Mouse (Mus musculus) left cerebral cortex, adult 11 months (tissue): ENCODE results near the gene Map2k3.

Experiments
- DNase-seq: peaks from one replicate; pipeline ENCODE4 v3.0.0; 2022; ENCODE audit warnings: low spot score

Map2k3 gene

DNA sequence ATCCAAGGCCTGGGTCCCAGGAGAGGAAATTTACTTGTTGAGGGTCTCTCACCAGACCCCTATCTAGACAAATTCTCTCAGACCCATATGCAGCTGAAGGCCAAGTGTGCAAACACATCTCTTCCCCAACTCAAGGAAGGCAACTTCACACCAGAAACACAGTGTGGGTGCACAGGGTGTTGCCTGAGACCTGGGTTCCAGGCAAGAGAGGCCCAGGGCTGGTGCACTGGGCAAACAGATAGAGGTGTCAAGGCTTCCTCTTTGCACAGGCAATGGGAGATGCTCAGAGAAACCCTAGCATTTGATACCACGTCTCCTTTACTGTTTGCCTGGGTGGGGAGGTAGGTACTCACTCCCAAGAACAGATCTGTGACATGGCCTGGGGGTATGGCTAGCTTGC lies 6.9 kb upstream of the Map2k3 start:
- DNase-seq: no peak

DNA sequence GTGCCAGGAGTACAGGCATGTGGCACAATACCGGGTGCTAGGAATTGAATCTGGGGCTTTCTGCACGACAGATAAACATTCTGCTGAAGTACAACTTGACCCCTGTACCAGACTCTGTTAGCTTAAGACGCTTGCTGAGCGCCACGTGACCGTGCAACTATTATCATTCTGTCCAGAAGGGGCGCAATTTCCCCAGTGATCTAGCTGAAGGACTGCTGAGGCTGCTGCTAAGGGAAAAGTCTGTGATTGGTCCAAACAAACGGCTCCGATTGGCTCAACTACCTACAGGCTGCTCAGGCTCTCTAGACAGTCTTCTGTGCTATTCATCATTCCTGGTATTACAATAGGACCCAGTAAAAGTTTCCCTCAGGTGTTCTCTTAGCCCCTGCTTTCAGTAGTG lies 4.6 kb upstream of the Map2k3 start:
- peak; percentile 81 for DNase-seq

DNA sequence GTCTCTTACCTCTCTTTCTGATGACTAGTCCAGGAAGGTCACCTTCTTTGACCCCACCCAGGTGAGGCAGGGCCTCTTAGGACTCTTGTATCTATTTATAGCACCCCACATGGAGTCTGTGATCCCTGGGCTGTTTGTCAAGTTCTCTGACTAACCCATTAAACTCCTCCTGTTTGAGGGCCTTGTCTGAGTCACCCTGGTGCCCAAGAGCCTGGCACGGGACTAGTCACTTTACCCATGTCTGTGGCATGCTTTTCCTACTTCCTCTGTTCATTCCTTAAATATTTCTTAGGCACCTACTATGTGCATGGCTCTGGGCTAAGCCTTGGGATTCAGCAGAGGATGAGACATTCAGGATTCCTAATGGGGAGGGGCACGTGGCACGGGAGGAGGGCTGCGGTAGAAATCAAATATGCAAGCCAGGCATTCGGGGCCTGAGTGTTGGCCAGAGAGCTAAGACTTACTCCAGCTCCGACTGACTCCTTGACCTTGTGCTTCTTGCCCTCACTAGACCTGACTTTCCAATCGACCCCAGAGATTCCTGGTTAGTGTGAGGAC lies 1.0 kb upstream of the Map2k3 start:
- no peak for DNase-seq

DNA sequence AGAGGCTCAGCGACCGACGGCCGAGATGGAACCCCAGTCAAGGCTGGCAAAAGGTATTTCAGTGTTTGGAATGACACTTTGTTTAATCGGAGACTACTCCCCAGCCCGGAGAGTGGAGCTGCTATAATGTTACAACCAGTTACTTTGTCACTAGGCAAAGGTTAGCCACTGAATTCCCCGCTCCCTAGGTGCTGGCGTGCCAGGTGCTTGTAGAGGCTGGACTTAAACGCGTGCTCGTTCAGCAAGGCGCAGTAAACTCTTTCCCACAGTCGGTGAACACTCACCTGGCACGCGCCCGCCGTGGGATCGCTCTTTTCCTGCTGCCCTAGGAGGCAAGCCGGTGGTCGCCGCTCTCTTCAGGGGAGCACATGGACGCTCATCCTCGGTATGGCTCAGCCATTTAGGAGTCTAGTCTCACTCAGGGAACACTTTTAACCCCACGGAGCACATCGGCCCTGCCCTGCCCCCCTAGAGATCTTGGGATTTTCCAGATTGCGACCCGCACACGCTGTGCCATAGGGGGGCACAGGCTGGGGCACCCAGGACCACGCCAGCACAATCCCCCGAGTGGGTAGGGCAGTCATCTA lies 458 bp upstream of the Map2k3 start:
- no peak for DNase-seq

DNA sequence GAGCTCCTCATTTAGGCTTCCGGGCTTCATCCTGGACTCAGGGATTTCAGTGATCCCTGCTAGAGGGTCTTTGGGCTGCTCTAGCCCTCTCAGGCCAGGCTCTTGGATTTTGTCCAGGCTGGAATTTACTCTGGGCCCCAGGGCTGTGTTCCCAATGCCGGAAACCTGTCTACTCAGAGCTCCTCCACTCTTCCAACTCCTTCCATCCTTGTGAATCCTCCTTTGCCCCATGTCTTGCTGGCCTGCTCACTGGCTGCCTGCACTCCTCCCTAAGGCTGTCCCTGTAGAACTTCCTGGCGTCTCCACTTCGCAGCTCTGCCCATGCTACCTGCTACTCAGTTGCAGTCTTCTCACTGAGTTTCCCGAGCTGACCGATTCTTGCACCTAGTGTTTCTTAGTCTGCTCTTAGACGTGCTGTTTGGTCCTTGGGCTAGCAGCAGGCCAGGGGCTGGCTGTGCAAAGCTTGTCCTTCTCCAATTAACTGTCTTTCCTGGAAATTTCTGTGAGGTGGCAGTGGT lies 729 bp downstream of the Map2k3 start:
- no peak for DNase-seq

DNA sequence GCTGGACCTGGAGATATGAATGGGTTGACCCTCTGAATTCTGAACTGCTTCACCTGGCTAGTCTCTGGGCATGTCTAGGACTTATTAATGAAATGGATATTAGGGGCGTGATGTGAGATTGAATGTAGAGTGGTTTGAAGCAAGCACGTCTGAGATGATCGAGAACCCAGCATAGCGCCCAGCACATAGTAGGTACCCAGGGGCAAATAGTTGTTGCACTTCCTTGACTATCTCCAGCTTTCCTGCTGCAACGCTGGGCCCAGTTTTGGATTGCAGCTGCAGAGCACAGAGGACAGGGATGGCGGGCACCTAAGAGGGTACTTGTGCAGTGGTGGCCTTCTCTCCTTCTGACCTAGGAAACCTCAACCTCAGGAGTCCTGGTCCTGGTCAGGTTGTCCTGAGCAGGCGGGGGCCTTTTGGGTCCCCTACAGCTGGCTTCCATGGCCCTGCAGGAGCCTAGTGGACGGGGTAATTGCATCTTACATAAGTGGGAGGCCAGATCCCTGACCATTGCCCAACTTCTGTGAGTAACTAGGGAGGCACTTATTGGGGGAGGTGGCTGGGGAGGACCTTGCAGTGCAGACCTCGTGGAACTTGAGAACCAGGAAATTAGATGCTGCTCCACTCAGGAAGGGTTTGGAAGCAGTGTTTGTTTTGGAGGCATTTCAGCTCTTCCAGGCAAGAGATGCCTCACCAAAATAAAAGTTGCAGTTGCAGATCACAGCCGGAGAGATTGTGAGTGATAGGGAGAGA lies 1.5 kb downstream of the Map2k3 start:
- DNase-seq: no peak

DNA sequence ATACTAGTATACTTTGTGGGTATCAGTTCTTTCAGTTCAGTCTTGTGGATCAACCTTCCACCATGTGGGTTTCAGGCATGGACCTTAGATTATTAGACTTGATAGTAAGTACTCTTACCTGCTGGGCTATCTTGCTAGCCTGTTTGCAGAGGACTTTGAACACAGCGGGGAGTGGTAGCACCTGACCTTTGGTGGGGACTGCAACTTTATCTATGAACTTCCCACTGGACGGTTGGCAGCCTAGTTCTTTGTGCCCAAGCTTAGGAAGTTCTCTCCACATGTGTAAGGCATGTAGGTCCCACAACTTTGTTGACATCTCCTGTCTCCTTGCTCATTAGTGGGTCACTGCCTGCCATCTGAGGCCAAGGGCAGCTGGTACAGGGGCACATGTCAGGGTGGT lies 3.0 kb downstream of the Map2k3 start:
- DNase-seq: no peak

DNA sequence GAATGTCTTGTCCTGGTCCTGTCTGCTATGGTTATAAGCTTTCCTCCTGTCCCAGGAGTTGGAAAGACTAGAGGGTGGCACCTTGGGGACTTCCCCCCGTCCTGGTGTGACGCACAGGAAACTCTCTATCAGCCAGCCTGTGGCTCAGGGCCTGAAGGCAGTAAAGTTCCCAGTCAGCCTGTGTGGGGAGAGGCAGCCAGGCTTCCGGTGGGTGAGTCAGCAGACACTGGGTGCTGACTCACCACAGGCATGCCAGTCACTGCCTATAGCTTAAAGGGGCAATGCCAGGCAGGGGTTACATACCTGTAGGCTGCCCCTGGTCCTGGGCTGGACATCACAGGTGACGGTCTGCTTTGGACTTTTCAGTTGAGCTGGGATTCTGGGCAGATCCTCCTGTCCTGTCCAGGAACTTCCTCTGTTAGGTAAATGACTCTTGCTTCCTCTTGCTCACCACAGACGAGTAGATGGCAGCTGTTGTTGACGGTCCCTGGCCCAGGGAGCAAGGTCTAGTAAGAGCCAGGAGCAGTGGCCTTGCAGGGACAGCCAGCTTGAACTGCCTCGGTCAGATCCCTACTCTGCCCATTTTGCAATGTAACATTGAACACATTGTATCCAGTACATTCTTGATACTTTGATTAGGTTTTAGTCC lies 3.6 kb downstream of the Map2k3 start:
- peak; percentile 55 for DNase-seq

DNA sequence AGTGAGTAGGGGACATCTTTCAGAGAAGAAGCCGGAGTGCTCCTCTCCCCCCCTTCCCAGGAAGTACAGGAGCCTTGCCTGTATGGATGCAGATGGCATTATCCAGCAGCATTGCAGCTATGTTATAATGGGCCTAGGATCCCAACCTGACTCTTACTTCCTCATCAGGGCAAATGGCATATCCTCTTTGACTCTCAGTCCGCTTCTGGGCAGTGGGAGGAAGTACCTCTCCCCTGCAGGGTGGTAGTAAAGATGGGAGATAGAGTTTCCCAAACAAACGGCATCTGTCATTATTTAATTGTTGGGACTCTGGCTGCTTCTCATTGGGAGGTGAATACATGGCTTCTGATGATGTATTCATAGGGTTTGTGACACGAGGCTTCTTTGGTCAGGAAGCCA lies 4.1 kb downstream of the Map2k3 start:
- no peak for DNase-seq

DNA sequence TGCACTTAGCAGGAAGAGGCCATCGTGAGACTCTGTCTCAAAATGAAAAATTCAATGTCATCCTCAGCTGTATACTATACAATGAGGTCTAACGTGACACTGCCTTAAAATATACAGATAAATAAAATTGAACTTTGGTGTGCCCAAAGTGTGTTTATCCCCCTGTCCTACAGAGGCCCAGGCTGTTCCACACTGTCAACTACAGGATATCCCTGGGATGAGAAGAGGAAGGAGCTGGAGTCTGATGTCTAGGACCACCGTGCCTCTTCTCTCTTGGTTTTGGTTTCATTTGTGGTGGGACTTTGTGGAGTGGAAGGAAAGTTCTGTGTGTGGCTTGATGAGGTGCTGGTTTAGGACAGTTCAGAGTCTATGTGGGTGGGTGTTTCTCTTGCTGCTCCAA lies 5.8 kb downstream of the Map2k3 start:
- DNase-seq: no peak

DNA sequence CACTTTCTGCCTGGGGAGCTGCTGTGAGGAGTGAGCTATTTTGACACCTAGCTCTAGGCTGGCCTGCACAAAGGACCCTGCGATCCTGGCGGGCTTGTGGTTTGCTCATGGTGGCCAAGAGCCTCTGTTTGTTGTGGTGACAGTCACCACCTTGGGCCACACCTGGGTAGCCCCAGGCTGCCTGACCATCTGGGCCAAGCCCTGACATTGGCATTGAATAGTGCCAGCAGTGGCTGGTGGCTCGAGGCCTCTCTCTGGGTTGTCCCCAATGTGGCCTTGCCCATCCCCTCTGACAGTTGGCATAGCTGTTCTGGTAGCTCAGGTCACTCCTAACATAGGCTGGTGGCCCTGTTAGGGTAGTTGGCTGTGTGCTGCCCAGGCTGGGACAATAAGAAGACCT lies 7.7 kb downstream of the Map2k3 start:
- no peak for DNase-seq

DNA sequence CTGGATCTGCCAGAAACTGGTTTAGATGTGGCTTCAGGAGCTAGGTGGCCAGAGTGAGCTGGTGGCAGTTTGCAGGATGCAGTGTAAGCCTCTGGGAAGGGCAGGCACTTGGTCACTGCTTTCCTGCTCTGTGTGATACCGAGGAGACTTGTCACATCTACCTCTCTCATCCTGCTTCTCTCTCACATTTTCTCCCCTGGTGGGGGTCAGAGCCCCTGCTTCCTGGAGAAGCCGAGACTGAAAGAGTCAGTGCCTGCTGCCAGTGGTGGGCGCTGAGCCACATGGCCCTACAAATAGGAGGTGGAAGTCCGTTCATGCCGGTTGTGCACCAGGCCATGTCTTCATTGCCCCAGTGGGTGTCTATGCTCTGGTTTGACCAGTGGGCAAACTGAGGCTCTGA lies 8.7 kb downstream of the Map2k3 start:
- DNase-seq: no peak

DNA sequence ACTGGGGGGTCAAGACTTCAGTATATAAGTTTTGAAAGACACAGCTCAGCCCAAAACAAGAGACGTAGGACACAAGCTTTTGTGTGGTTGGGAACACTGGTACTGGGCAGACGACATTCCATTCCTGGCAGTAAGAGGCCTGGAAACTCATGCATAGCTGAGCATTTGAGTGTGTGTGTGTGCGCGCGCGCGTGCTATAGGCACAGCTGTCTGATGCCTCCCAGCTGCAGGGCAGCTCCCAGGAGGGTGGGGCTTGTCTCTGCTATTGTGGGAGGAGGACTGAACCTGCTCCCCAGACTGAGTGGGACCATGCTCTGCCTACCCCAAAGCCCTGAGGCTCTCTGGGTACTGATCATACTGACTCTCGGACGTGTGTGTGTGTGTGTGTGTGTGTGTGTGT lies 9.5 kb downstream of the Map2k3 start:
- DNase-seq: no peak

DNA sequence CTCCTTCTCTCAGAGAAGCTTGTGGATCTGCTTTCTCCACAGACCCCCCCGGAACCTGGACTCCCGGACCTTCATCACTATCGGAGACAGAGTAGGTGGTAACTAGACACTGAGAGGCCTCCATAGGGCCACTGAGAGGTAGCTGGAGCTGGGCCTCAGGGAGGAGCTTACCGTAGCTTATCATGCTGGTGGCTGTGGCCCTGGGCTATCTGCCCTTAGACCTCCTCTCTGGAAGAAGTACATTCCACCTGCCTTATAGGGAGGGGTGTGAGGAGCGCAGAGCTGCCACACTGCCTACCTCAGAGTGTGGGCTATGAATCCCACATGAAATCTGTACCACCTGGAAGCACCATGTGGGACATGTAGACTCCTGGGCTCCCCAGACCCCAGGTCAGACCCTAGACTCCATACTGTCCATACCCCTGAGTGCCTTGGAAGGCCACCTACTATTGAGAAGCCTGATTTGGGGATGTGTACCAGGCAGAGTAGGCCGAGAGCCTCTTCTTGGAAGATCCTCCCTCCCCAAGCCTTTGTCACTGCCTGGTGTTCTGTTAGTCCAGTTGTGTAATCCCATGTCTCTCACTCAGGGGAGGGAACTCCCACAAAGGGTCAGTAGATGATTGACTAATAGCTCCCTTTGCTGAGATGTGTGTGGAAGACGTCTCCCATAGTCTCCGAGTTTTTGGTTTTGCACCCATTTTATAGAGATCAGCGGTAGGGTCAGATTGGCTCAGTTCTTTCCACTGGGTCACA lies 10.6 kb downstream of the Map2k3 start:
- no peak for DNase-seq

DNA sequence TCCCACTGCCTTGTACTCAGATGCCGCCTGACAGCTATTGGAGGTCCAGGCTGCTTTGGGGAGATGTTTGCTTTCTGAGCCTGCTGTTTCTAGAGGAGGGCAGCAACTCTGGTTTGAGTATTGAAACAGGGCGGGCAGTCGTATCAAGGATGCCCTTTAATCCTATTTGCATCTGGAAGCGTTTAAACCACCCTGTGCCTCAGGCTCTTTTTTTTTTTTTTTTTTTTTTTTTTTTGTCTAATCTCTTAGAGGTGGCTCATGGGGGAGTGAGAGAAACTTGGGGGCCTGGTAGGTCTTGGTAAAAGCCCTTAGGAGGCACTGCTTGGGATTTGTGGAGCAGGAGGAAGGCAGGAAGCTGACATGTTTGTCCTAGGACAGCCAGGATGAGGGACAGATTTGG lies 13.2 kb downstream of the Map2k3 start:
- no peak for DNase-seq

DNA sequence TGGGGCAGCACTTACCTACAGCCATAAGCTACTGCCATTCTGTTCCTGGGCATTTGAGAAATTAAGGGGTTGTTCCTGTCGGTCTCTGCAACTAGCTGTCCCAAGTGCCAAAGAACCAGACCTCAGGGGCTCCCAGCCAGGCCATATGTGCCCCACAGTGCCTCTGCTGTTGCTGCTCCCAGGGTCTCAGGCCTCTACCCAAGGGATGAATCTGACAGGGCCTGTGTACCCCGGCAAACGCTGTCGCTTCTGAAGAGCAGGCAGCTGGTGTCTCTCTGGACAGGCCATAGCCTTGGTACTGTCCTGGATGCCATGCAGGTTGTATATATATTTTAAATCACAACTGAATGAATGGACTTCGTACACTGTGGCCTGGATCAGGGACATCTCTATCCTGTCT lies 20.1 kb downstream of the Map2k3 start:
- DNase-seq: no peak

DNA sequence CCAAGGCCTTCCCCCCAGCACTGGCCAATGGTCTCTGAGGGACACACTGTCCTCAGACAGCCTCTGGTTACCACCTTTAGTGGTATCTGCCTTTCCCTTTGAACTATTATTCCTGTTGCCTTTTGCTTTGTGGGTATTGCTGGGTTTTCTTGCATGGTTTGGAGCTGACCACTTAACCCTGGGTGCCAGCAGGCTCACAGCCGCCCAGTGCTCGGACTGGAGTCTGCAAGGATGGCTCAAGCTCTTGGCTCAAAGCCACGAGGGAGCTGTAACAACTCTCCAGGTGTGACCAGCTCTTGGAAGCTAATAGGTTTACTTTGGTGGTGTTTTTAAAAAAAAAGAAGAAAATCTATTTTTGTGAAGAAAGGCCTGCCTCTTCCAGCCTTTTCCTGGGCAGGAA lies 20.5 kb downstream of the Map2k3 start:
- no peak for DNase-seq

DNA sequence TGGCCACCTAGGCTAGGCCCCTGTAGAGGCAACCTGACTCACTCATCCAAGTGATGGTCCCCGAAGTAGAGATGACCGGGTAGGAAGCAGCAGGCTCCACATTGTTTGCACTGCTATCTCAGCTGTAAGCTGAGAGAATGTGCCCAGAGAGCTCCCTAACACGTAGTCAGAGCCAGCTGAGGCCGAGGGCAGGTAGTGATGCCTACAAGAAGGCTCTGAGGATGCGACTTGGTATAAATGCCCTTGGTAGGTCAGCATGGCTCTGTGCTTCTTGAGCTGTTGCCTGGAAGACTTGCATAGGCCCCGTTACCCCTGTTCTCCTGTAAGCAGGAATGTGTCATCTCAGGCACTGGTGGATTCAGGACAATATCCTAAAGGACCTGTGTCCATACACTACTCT lies 21.2 kb downstream of the Map2k3 start:
- DNase-seq: no peak

DNA sequence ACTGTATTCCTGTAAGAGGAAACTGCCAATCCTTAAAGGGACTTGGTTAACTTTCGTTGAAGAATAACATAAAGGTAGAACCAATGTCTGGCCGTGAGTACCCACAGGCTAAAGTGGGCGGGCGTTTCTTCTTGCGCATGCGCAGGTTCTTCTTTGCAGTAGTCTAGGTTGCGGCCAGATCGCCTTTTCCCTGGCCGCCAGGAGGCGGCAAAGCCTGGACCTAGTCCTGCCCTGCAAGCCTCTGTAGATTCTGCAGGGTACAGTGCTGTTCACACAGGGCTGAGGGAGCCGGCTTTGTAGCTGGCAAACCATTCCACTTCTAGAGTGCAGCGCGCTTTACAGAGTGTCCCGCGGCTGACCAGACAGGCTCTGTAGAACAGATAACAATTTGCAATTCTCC lies 22.0 kb downstream of the Map2k3 start:
- peak; percentile 80 for DNase-seq

DNA sequence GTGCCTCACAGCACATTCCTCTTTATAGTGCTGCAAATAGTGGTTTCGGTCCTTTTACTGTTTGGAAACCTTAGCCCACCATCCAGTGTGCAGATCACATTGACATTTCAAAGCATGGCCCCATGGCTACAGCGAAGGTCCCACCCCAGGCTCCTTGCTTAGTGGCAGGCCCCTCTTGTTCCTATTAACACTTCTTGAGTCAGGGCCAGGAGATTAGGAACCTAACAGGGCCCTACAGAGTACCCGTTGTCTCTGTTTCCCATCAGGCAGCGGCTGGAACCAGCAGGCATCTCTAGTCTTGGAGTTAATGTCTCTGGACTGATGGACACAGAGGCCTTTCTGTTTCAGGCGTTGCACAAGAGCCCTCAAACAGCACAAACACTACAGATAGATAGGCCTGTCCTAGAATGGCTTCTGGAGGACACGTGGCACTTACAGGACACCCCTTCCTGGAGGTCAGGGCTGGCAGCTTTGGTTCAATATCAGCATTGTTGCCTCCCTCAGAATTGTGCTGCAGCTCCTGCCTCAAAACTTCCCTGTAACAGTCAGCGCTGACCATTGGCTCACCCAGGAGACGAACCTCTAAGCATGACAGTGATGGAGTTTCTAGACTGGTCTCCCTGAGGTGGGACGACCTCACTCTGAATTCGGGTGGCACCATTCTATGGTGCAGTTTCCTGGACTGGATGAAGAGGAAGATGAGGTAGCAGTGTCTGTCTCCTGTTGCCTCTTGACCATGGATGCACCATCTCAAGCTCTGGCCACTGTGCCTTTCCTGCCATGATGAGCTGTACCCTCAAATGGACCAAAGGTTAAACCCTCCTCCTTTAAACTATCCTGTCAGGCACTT lies 22.6 kb downstream of the Map2k3 start:
- DNase-seq: no peak

DNA sequence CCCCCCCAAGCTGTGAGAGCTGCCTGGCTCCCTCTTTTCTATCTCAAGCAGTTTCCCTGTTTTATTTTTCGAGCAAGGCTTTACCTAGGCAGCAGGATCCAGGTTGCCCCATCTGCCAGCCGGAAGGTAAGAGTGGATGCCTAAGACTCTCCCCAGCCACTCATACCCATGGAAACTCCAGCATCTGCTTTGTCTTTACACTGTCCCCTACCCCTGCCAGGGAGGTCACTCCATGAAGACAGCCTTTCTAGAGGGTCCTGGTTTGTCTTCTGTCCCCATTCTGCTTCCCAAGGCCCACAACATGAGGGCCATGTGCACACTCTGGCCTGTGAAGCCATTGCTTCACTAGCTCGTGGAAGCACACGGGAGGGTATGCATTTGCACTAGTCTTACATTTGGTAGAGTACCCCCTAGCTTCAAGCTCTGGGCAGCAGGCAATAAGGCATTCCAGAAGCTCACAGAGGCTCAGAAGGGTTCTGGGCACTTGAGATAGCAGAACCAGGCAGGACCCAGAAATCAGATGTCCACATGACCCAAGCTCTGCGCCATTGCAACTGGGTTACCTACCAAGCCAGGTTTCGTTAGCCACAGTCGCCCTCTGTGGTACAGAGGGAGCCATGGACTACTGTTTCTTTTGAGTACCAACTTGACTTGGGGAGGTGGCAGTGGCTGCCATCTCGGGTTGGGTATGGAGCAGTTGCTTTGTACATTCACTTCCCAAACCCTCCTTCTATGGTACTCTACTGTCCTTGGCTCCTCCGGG lies 24.0 kb downstream of the Map2k3 start:
- DNase-seq: no peak
